Mouse (Mus musculus): ENCODE measurements at regions not wholly inside any gene's neighbourhood (a gene's known extent, or its start where the extent isn't known, plus 50 kb on each side); places are given as distances from the start of the nearest gene placed in this dataset.

- Histone ChIP-seq H3K4me3 (no peak overlapping the region), H3K36me3 (replicated peaks) (no peaks in the 10 kb centered on the region), H3K9me3 (no peaks in the 10 kb centered on the region), H3K27ac (replicated peaks) (no peak overlapping the region), H3K27me3 (replicated peaks; ENCODE audit: low read depth, poor library complexity, severe bottlenecking) (no peaks in the 10 kb centered on the region), H3K4me1 (no peaks in the 10 kb centered on the region)
- WGBS, result 74% methylated on average over 3 of the region's 3 CpGs
- DNase-seq (ENCODE audit: low spot score), result no peak
Observed at GRCm38 (mm10) chr15:69246190-69246966, 2745.7 kb upstream of the Lrrc6 start.

GRCm38 (mm10) chr15:69235271-69235670 is 2734.6 kb upstream of the Lrrc6 start:
- no peaks in the 10 kb centered on the region for H3K4me1 ChIP-seq
- H3K27me3 ChIP-seq (replicated peaks; ENCODE audit: low read depth, poor library complexity, severe bottlenecking), result no peaks in the 10 kb centered on the region
- no peak overlapping the region for H3K4me3 ChIP-seq
- 71% methylated on average over 1 of the region's 1 CpGs for WGBS
- H3K9me3 ChIP-seq, result no peaks in the 10 kb centered on the region
- no peaks in the 10 kb centered on the region for H3K36me3 ChIP-seq (replicated peaks)
- H3K27ac ChIP-seq (replicated peaks), result no peak overlapping the region
- DNase-seq (ENCODE audit: low spot score), result no peak

GRCm38 (mm10) chr15:69224619-69225587 is 2724.2 kb upstream of the Lrrc6 start:
- no peak overlapping the region for H3K4me3 ChIP-seq
- 65% methylated on average over 6 of the region's 6 CpGs for WGBS
- no peaks in the 10 kb centered on the region for H3K27me3 ChIP-seq (replicated peaks; ENCODE audit: low read depth, poor library complexity, severe bottlenecking)
- H3K36me3 ChIP-seq (replicated peaks), result no peaks in the 10 kb centered on the region
- no peaks in the 10 kb centered on the region for H3K4me1 ChIP-seq
- no peak for DNase-seq (ENCODE audit: low spot score)
- no peaks in the 10 kb centered on the region for H3K9me3 ChIP-seq
- no peak overlapping the region for H3K27ac ChIP-seq (replicated peaks)

GRCm38 (mm10) chr15:69223411-69223810 is 2722.7 kb upstream of the Lrrc6 start:
- H3K36me3 ChIP-seq (replicated peaks), result no peaks in the 10 kb centered on the region
- H3K4me1 ChIP-seq, result no peaks in the 10 kb centered on the region
- H3K27me3 ChIP-seq (replicated peaks; ENCODE audit: low read depth, poor library complexity, severe bottlenecking), result no peaks in the 10 kb centered on the region
- H3K9me3 ChIP-seq, result no peaks in the 10 kb centered on the region
- no peak overlapping the region for H3K4me3 ChIP-seq
- H3K27ac ChIP-seq (replicated peaks), result no peak overlapping the region
- no peak for DNase-seq (ENCODE audit: low spot score)

GRCm38 (mm10) chr15:69222391-69222790 is 2721.7 kb upstream of the Lrrc6 start:
- no peaks in the 10 kb centered on the region for H3K27me3 ChIP-seq (replicated peaks; ENCODE audit: low read depth, poor library complexity, severe bottlenecking)
- WGBS, result 76% methylated on average over 1 of the region's 1 CpGs

More at GRCm38 (mm10) chr15:69222391-69222790, 2721.7 kb upstream of the Lrrc6 start:
- no peaks in the 10 kb centered on the region for H3K4me1 ChIP-seq
- H3K4me3 ChIP-seq, result no peak overlapping the region
- no peaks in the 10 kb centered on the region for H3K36me3 ChIP-seq (replicated peaks)
- no peak for DNase-seq (ENCODE audit: low spot score)
- no peak overlapping the region for H3K27ac ChIP-seq (replicated peaks)
- no peaks in the 10 kb centered on the region for H3K9me3 ChIP-seq
